12 mouse cellular contexts compared by ENCODE assay signal in the genomic region with DNA sequence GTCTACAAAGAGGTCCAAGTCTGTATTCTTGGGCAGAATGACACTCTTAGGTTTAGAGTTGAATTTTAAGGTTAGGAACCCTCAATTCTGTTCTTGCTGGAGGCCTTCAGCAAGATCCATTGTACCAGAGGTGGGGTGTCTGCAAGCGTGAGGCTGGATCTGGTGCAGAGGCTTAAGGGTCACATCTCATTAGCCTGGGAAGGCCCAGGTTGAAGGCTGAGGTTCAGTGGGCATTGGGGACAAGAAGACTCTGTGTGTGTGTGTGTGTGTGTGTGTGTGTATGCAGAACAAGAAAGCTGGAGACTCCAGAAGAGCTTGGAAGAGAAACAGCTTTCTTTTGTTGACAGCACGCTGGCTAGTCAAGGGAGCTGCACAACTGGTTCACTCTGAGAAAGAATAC. TPM values are rescaled to one million over a fixed set of nuclear protein-coding genes. Genes with fewer than 3 reads are reported as not detected.
DNase-seq lines count a peak whose midpoint lies in the region; ATAC-seq and TF ChIP-seq lines count a peak whose summit lies in the region.
"Had no signal": no experiment of that assay in that cellular context is flagged by ENCODE, and none has a peak within 500 bp of the region (broad histone marks: within the 10 kb centered on the region; RNA-seq: fewer than 3 reads in every experiment).

No protein-coding gene starts in this region.

- WGBS in liver, embryonic 11.5 days, result 90% methylated on average over 2 of the region's 2 CpGs
- WGBS in liver, embryonic 14.5 days (ENCODE audit: insufficient replicate concordance), result 71% methylated on average over 2 of the region's 2 CpGs
- 93% methylated on average over 2 of the region's 2 CpGs for WGBS in forebrain, embryonic 14.5 days
- 86% methylated on average over 2 of the region's 2 CpGs for WGBS in lung, adult 2 months

- no peak for TF ChIP-seq CTCF in liver, embryonic 14.5 days (IDR thresholded peaks at IDR 0.05; ENCODE audit: low read depth)
- TF ChIP-seq CTCF in lung, adult 2 months (IDR thresholded peaks at IDR 0.05; ENCODE audit: insufficient read depth, low read length), result no peak

- H3K27ac ChIP-seq in liver, embryonic 11.5 days (ENCODE audit: low read depth, low read length), result no peak overlapping the region
- no peak overlapping the region for H3K27ac ChIP-seq in liver, embryonic 14.5 days
- H3K27ac ChIP-seq in forebrain, embryonic 14.5 days (ENCODE audit: low read depth, low read length), result no peak overlapping the region
- H3K27ac ChIP-seq: embryonic facial prominence, embryonic 12.5 days; hindbrain, embryonic 12.5 days had no signal

- H3K27me3 ChIP-seq in liver, embryonic 11.5 days (replicated peaks; ENCODE audit: control insufficient read depth, insufficient read depth, low read length), result no peaks in the 10 kb centered on the region
- no peaks in the 10 kb centered on the region for H3K27me3 ChIP-seq in liver, embryonic 14.5 days (ENCODE audit: control insufficient read depth, insufficient read depth, low read length)
- no peaks in the 10 kb centered on the region for H3K27me3 ChIP-seq in forebrain, embryonic 14.5 days (replicated peaks; ENCODE audit: control insufficient read depth, insufficient read depth, low read length)
- H3K27me3 ChIP-seq: embryonic facial prominence, embryonic 12.5 days; midbrain, embryonic 15.5 days; neural tube, embryonic 15.5 days had no signal

- H3K4me2 ChIP-seq in liver, embryonic 11.5 days, result peak overlapping the region; percentile 74; the same call in 1 of the 2 replicates
- peak overlapping the region; percentile 68; the same call in 1 of the 2 replicates for H3K4me2 ChIP-seq in liver, embryonic 14.5 days (ENCODE audit: low read depth)
- no peak overlapping the region for H3K4me2 ChIP-seq in forebrain, embryonic 14.5 days (ENCODE audit: low read length)

- no peaks in the 10 kb centered on the region for H3K36me3 ChIP-seq in liver, embryonic 11.5 days (ENCODE audit: control insufficient read depth, insufficient read depth, low read length)
- no peaks in the 10 kb centered on the region for H3K36me3 ChIP-seq in liver, embryonic 14.5 days (replicated peaks; ENCODE audit: control insufficient read depth, insufficient read depth, low read depth)
- H3K36me3 ChIP-seq in forebrain, embryonic 14.5 days (ENCODE audit: control insufficient read depth, insufficient read depth, low read length), result no peaks in the 10 kb centered on the region
- H3K36me3 ChIP-seq: embryonic facial prominence, embryonic 12.5 days; G1E; hindbrain, embryonic 12.5 days; midbrain, embryonic 15.5 days; neural tube, embryonic 15.5 days had no signal

- no peak for TF ChIP-seq POLR2A in lung, adult 2 months (IDR thresholded peaks at IDR 0.05; ENCODE audit: borderline replicate concordance, extremely low read depth, low read depth, low read length)

- H3K9me3 ChIP-seq in liver, embryonic 11.5 days (ENCODE audit: control insufficient read depth, low read length), result no peaks in the 10 kb centered on the region
- H3K9me3 ChIP-seq in liver, embryonic 14.5 days (ENCODE audit: control insufficient read depth, low read length), result no peaks in the 10 kb centered on the region
- no peaks in the 10 kb centered on the region for H3K9me3 ChIP-seq in forebrain, embryonic 14.5 days (replicated peaks; ENCODE audit: control insufficient read depth, low read length)
- H3K9me3 ChIP-seq: embryonic facial prominence, embryonic 12.5 days; hindbrain, embryonic 12.5 days; midbrain, embryonic 15.5 days; neural tube, embryonic 15.5 days had no signal

- no peak for TF ChIP-seq EP300 in liver, embryonic 14.5 days (IDR thresholded peaks at IDR 0.05; ENCODE audit: low read depth)

- H3K4me3 ChIP-seq in liver, embryonic 11.5 days (ENCODE audit: low read depth, low read length), result no peak overlapping the region
- no peak overlapping the region for H3K4me3 ChIP-seq in liver, embryonic 14.5 days (ENCODE audit: insufficient read depth in 1 of 2, low read depth in 2 of 2, low read length in 2 of 2)
- H3K4me3 ChIP-seq in forebrain, embryonic 14.5 days (ENCODE audit: low read depth, low read length), result no peak overlapping the region
- H3K4me3 ChIP-seq in lung, adult 2 months (replicated peaks; ENCODE audit: extremely low read depth, low read depth, low read length), result no peak overlapping the region

- ATAC-seq in liver, embryonic 11.5 days (replicated peaks; ENCODE audit: low FRiP score), result no peak
- ATAC-seq in liver, embryonic 14.5 days (ENCODE audit: insufficient read depth), result no peak
- no peak for ATAC-seq in forebrain, embryonic 14.5 days

- peaks cover 4% of the 10 kb centered on the region; the same call in 1 of the 2 replicates for H3K4me1 ChIP-seq in liver, embryonic 11.5 days (replicated peaks; ENCODE audit: control insufficient read depth, insufficient read depth, low read length)
- peaks cover 0 to 11% of the 10 kb centered on the region in 2 experiments; a peak in 2 of 4 replicates for H3K4me1 ChIP-seq in liver, embryonic 14.5 days (replicated peaks; ENCODE audit: control insufficient read depth in 2 of 2, insufficient read depth in 2 of 2, low read length in 1 of 2)
- H3K4me1 ChIP-seq in forebrain, embryonic 14.5 days (ENCODE audit: control insufficient read depth, insufficient read depth, low read length), result peaks cover 5% of the 10 kb centered on the region
- H3K4me1 ChIP-seq in lung, adult 2 months (ENCODE audit: control insufficient read depth, insufficient read depth, low read length), result no peaks in the 10 kb centered on the region; the same call in 1 of the 2 replicates
- H3K4me1 ChIP-seq: embryonic facial prominence, embryonic 12.5 days; hindbrain, embryonic 12.5 days; midbrain, embryonic 15.5 days had no signal

- H3K9ac ChIP-seq in liver, embryonic 11.5 days (ENCODE audit: low read depth, low read length), result no peak overlapping the region
- no peak overlapping the region for H3K9ac ChIP-seq in liver, embryonic 14.5 days (replicated peaks)
- H3K9ac ChIP-seq in forebrain, embryonic 14.5 days (ENCODE audit: low read length), result no peak overlapping the region
- H3K9ac ChIP-seq: embryonic facial prominence, embryonic 12.5 days; hindbrain, embryonic 12.5 days; midbrain, embryonic 15.5 days; neural tube, embryonic 15.5 days had no signal

- DNase-seq in kidney, adult 9 months, result peak; percentile 71
- DNase-seq in kidney, postnatal 14 days, result no peak
- DNase-seq in liver, embryonic 11.5 days (ENCODE audit: low spot score), result no peak
- no peak for DNase-seq in liver
- no peak for DNase-seq in liver, embryonic 14.5 days (ENCODE audit: low read depth in 3 of 3, low spot score in 3 of 3)
- no peak for DNase-seq in forebrain, embryonic 14.5 days (ENCODE audit: low spot score)
- no peak for DNase-seq in lung, adult 2 months

RNA-seq across cellular contexts. Expression of a gene that starts 7.9 kb away (rescaled TPM):
- 20.6 and 21.8 TPM in 2 replicates for polyA plus RNA-seq in liver, embryonic 11.5 days (2014; fragmentation: Nextera tagmentation; extraction: Ambion mirVana)
- polyA plus RNA-seq in liver, embryonic 14.5 days (2012; rRNA removed), result 9.7 and 12.8 TPM in 2 replicates
- polyA plus RNA-seq in liver, embryonic 14.5 days (2014; fragmentation: Nextera tagmentation; extraction: Ambion mirVana), result 17.8 and 18.4 TPM in 2 replicates
- polyA plus RNA-seq in forebrain, embryonic 14.5 days (2014; fragmentation: Nextera tagmentation; extraction: Ambion mirVana), result 38.0 and 41.9 TPM in 2 replicates
- polyA plus RNA-seq in lung, adult 2 months (2012; rRNA removed), result 70.6 and 71.8 TPM in 2 replicates

RNA-seq across cellular contexts. Expression of a gene that starts 34.9 kb away (rescaled TPM):
- 1.9 and 2.2 TPM in 2 replicates for polyA plus RNA-seq in liver, embryonic 11.5 days (2014; fragmentation: Nextera tagmentation; extraction: Ambion mirVana)
- 1.7 TPM in 2 replicates for polyA plus RNA-seq in liver, embryonic 14.5 days (2012; rRNA removed)
- 0.62 and 0.87 TPM in 2 replicates for polyA plus RNA-seq in liver, embryonic 14.5 days (2014; fragmentation: Nextera tagmentation; extraction: Ambion mirVana)
- 89.5 and 96.5 TPM in 2 replicates for polyA plus RNA-seq in forebrain, embryonic 14.5 days (2014; fragmentation: Nextera tagmentation; extraction: Ambion mirVana)
- polyA plus RNA-seq in lung, adult 2 months (2012; rRNA removed), result 7.3 and 8.5 TPM in 2 replicates
